Mouse (Mus musculus) stomach, postnatal 0 days (tissue): ENCODE measurements at regions not wholly inside any gene's neighbourhood (a gene's known extent, or its start where the extent isn't known, plus 50 kb on each side); places are given as distances from the start of the nearest gene placed in this dataset.

Source experiments
- ATAC-seq: fragments of 200-750 bp; cut with Nextera tagmentation; 2 replicates; pipeline ENCODE4 v1.8.0; 2017; ENCODE audit not compliant: low FRiP score, low TSS enrichment
- DNase-seq: peaks from one replicate; pipeline ENCODE4 v3.0.0-alpha.2; 2016; ENCODE audit warnings: low spot score
- H3K27ac ChIP-seq: fragments of 300-500 bp; sonication (generic); replicated peaks from 2 replicates; pipeline ENCODE4 v1.5.1; 2014; ENCODE audit warnings: mild to moderate bottlenecking, control low read depth
- H3K27me3 ChIP-seq: fragments of 300-500 bp; sonication (generic); 2 replicates; pipeline ENCODE4 v1.6.1; 2014; ENCODE audit warnings: low read length; ENCODE audit not compliant: control insufficient read depth, insufficient read depth
- H3K36me3 ChIP-seq: fragments of 300-500 bp; sonication (generic); 2 replicates; pipeline ENCODE4 v1.6.1; 2014; ENCODE audit warnings: low read length, mixed read lengths; ENCODE audit not compliant: control insufficient read depth, insufficient read depth
- H3K4me1 ChIP-seq: fragments of 300-500 bp; sonication (generic); replicated peaks from 2 replicates; pipeline ENCODE4 v1.6.1; 2014; ENCODE audit warnings: antibody characterized with exemption; ENCODE audit not compliant: control insufficient read depth, insufficient read depth
- H3K4me2 ChIP-seq: fragments of 300-500 bp; sonication (generic); replicated peaks from 2 replicates; pipeline ENCODE4 v1.6.1; 2014; ENCODE audit warnings: low read depth, mild to moderate bottlenecking, control low read depth, moderate library complexity
- H3K4me3 ChIP-seq: fragments of 300-500 bp; sonication (generic); 2 replicates; pipeline ENCODE4 v1.5.1; 2014; ENCODE audit warnings: low read depth, low read length, control low read depth
- H3K9ac ChIP-seq: fragments of 300-500 bp; sonication (generic); 2 replicates; pipeline ENCODE4 v1.6.1; 2014; ENCODE audit warnings: mild to moderate bottlenecking, low read length, control low read depth, mixed read lengths
- H3K9me3 ChIP-seq: fragments of 300-500 bp; sonication (generic); 2 replicates; pipeline ENCODE4 v1.6.1; 2016; ENCODE audit warnings: low read length; ENCODE audit not compliant: control insufficient read depth
- CTCF ChIP-seq: IDR thresholded peaks from 2 replicates; pipeline ENCODE4 v1.5.1; 2016; ENCODE audit warnings: antibody characterized with exemption, low read depth, mild to moderate bottlenecking, moderate library complexity
- EP300 ChIP-seq: optimal IDR thresholded peaks from 2 replicates; pipeline ENCODE3; 2016; ENCODE audit warnings: antibody characterized with exemption
- WGBS: fragments of 180-500 bp; shearing (Covaris S2); extraction: QIAGEN DNeasy Blood & Tissue Kit; methylation state at CpG from one replicate; pipeline ENCODE4 v1.1.7; 2014; 5-methylcytosine and 5-hydroxymethylcytosine counted together

DNA sequence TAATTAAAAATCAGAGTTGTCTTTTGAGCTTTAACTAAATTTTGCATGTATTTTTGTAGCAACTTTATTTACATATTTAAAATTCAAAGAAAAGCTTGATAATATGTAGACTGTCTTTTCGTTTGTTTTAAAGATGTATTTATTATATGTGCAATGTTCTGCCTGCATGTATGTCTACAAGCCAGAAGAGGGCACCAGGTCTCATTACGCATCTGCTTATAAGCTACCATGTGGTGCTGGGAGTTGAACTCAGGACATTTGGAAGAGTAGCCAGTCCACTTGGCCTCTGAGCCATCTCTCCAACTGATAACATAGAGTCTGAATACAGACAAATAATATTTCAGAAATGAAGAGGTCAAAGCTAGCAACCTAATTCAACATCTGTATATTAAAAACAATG lies 1211.4 kb downstream of the 9330182O14Rik start:
- no peaks in the 10 kb centered on the region for H3K9me3 ChIP-seq
- H3K27ac ChIP-seq, result no peak overlapping the region
- no peak overlapping the region for H3K4me3 ChIP-seq
- TF ChIP-seq CTCF, result peak; percentile 32
- no peak for TF ChIP-seq EP300
- H3K9ac ChIP-seq, result no peak overlapping the region
- H3K27me3 ChIP-seq, result no peaks in the 10 kb centered on the region
- H3K36me3 ChIP-seq, result no peaks in the 10 kb centered on the region
- DNase-seq (no peak), ATAC-seq (no peak)
- H3K4me1 ChIP-seq, result no peaks in the 10 kb centered on the region
- WGBS, result 93% methylated on average over 2 of the region's 2 CpGs
- H3K4me2 ChIP-seq, result no peak overlapping the region

DNA sequence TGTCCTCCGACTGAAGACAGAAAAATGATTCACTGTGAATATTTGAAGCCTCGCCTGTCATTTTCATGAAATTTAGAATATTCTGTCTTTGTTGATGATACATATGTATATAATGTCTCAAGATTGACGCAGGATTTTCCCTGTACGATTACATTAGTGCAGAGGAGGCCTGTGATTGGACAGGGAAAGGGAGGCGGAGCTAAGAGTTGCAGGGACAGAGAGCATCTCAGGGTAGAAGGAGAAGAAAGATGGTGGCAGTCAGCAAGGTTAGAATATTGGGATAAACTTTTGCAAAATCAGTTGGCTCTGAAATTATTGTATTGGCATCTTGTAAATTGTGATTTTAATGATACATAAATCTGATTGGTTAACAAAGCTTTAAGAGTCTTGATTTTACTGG lies 1213.1 kb downstream of the 9330182O14Rik start:
- no peaks in the 10 kb centered on the region for H3K27me3 ChIP-seq
- no peak for ATAC-seq
- 89% methylated on average over 5 of the region's 5 CpGs for WGBS
- DNase-seq, result no peak
- H3K27ac ChIP-seq, result no peak overlapping the region
- H3K36me3 ChIP-seq, result no peaks in the 10 kb centered on the region
- H3K4me1 ChIP-seq, result no peaks in the 10 kb centered on the region
- H3K4me2 ChIP-seq, result no peak overlapping the region
- TF ChIP-seq CTCF, result no peak
- no peak for TF ChIP-seq EP300
- H3K4me3 ChIP-seq, result no peak overlapping the region
- H3K9ac ChIP-seq, result no peak overlapping the region
- no peaks in the 10 kb centered on the region for H3K9me3 ChIP-seq

GRCm38 (mm10) chr15:41352129-41352528 lies 1218.0 kb downstream of the 9330182O14Rik start:
- no peak overlapping the region for H3K9ac ChIP-seq
- no peak for DNase-seq
- no peaks in the 10 kb centered on the region for H3K4me1 ChIP-seq
- H3K36me3 ChIP-seq, result no peaks in the 10 kb centered on the region
- no peaks in the 10 kb centered on the region for H3K27me3 ChIP-seq
- no peak overlapping the region for H3K27ac ChIP-seq
- no peak overlapping the region for H3K4me2 ChIP-seq
- WGBS, result 36% methylated on average over 1 of the region's 2 CpGs
- TF ChIP-seq EP300 (no peak), CTCF (no peak)
- no peaks in the 10 kb centered on the region for H3K9me3 ChIP-seq
- no peak overlapping the region for H3K4me3 ChIP-seq
- ATAC-seq, result no peak

GRCm38 (mm10) chr15:41359276-41359675 lies 1225.1 kb downstream of the 9330182O14Rik start:
- Histone ChIP-seq H3K4me3 (no peak overlapping the region), H3K27me3 (no peaks in the 10 kb centered on the region), H3K4me2 (no peak overlapping the region), H3K27ac (no peak overlapping the region), H3K36me3 (no peaks in the 10 kb centered on the region), H3K9me3 (no peaks in the 10 kb centered on the region), H3K4me1 (no peaks in the 10 kb centered on the region), H3K9ac (no peak overlapping the region)
- WGBS, result 85% methylated on average over 4 of the region's 4 CpGs
- ATAC-seq (no peak), DNase-seq (no peak)
- TF ChIP-seq EP300, result no peak
- TF ChIP-seq CTCF, result no peak

DNA sequence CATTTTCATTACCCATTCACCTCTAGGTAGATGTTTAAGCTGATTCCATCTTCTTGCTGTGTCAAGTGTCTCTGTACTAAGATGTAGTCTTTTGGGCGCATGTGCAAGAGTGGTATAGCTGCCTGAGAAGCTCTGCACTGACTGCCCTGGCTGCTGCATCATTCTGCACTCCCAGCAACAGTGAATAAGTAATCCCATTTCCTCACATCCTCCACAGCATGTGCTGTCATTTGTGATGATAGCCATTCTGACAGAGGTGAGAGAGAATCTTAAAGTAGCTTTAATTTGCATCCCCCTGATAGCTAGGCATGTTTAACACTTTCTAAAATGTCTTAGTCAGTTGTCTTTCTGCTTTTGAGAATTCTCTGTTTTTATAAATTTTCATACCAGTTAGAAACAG lies 1240.5 kb downstream of the 9330182O14Rik start:
- H3K4me1 ChIP-seq, result no peaks in the 10 kb centered on the region
- no peak overlapping the region for H3K27ac ChIP-seq
- no peaks in the 10 kb centered on the region for H3K36me3 ChIP-seq
- no peaks in the 10 kb centered on the region for H3K27me3 ChIP-seq
- no peak overlapping the region for H3K4me3 ChIP-seq
- H3K9me3 ChIP-seq, result no peaks in the 10 kb centered on the region
- H3K9ac ChIP-seq, result no peak overlapping the region
- 87% methylated on average over 1 of the region's 1 CpGs for WGBS
- no peak for TF ChIP-seq EP300
- TF ChIP-seq CTCF, result no peak
- no peak for DNase-seq
- no peak overlapping the region for H3K4me2 ChIP-seq
- ATAC-seq, result no peak

DNA sequence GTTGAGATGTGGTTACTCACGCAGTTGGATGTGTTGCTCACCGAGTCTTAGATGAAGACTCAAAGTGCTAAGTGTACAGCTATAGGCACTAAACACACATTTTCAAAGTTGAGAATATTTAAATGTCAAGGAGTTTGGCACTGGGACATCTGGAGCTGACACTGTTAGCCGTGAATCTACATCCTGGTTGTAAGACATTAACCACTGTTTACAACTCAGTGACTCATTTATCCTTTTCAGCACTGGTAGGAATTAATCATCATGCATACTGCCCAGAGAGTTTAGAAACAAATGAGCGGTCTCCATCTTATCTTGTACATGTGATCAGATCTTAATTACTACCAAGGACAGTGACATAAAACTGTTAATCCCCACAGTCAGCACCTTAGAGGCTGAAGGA lies 1241.7 kb downstream of the 9330182O14Rik start:
- WGBS, result 53% methylated on average over 4 of the region's 4 CpGs
- H3K27me3 ChIP-seq, result no peaks in the 10 kb centered on the region
- TF ChIP-seq EP300, result no peak
- no peak for TF ChIP-seq CTCF
- no peak for ATAC-seq
- no peak overlapping the region for H3K9ac ChIP-seq
- DNase-seq, result no peak
- H3K4me2 ChIP-seq, result no peak overlapping the region
- H3K27ac ChIP-seq, result no peak overlapping the region
- H3K4me1 ChIP-seq, result no peaks in the 10 kb centered on the region
- no peaks in the 10 kb centered on the region for H3K36me3 ChIP-seq
- H3K9me3 ChIP-seq, result no peaks in the 10 kb centered on the region
- no peak overlapping the region for H3K4me3 ChIP-seq

GRCm38 (mm10) chr15:41379637-41380036 lies 1245.5 kb downstream of the 9330182O14Rik start:
- Histone ChIP-seq H3K9ac (no peak overlapping the region), H3K27ac (no peak overlapping the region), H3K27me3 (no peaks in the 10 kb centered on the region), H3K36me3 (no peaks in the 10 kb centered on the region), H3K4me1 (no peaks in the 10 kb centered on the region), H3K9me3 (no peaks in the 10 kb centered on the region), H3K4me2 (no peak overlapping the region), H3K4me3 (no peak overlapping the region)
- 88% methylated on average over 5 of the region's 5 CpGs for WGBS
- ATAC-seq (no peak), DNase-seq (no peak)
- no peak for TF ChIP-seq CTCF
- TF ChIP-seq EP300, result no peak
